Mouse (Mus musculus): Measurements from ENCODE around the gene Shank1. TPM values are rescaled to one million over a fixed set of nuclear protein-coding genes. Genes with fewer than 3 reads are reported as not detected.
A peak's percentile ranks its signal among the peaks of the same experiment; 100 is the strongest.

Shank1 gene
- polyA plus RNA-seq, 1 experiment from 2014 or later, result 3.4 TPM

GRCm38 (mm10) chr7:44373889-44374652, 64.0 kb downstream of the Shank1 start:
- Histone ChIP-seq H3K4me2 (peak overlapping the region; percentile 84), H3K4me1 (ENCODE audit: control insufficient read depth, insufficient read depth, low read length) (peaks cover 11% of the 10 kb centered on the region)
- ATAC-seq (ENCODE audit: low FRiP score), result peak; percentile 91

GRCm38 (mm10) chr7:44374756-44375155, 64.7 kb downstream of the Shank1 start:
- peak; percentile 65 for ATAC-seq (ENCODE audit: low FRiP score)
- H3K27ac ChIP-seq (ENCODE audit: low read depth, low read length), result peak overlapping the region; percentile 17; the same call in 1 of the 2 replicates

More at GRCm38 (mm10) chr7:44373889-44374652, 64.0 kb downstream of the Shank1 start:
- Histone ChIP-seq H3K4me3 (ENCODE audit: low read depth, low read length) (peak overlapping the region; percentile 55), H3K27me3 (ENCODE audit: control insufficient read depth, insufficient read depth, low read length) (no peaks in the 10 kb centered on the region), H3K9ac (ENCODE audit: low read length) (peak overlapping the region; percentile 70), H3K9me3 (ENCODE audit: control insufficient read depth, low read length) (no peaks in the 10 kb centered on the region), H3K36me3 (ENCODE audit: control insufficient read depth, insufficient read depth, low read length) (no peaks in the 10 kb centered on the region), H3K27ac (ENCODE audit: low read depth, low read length) (peak overlapping the region; percentile 17; the same call in 1 of the 2 replicates)
- peak; percentile 99 for DNase-seq (ENCODE audit: low spot score, missing footprints)
- WGBS, result 0% methylated on average over 19 of the region's 19 CpGs

GRCm38 (mm10) chr7:44375207-44375606, 65.2 kb downstream of the Shank1 start:
- 4% methylated on average over 10 of the region's 10 CpGs for WGBS
- H3K9ac ChIP-seq (ENCODE audit: low read length), result peak overlapping the region; percentile 70
- no peak for DNase-seq (ENCODE audit: low spot score, missing footprints)

More at GRCm38 (mm10) chr7:44374756-44375155, 64.7 kb downstream of the Shank1 start:
- Histone ChIP-seq H3K27me3 (ENCODE audit: control insufficient read depth, insufficient read depth, low read length) (no peaks in the 10 kb centered on the region), H3K9ac (ENCODE audit: low read length) (peak overlapping the region; percentile 70), H3K4me2 (peak overlapping the region; percentile 84), H3K9me3 (ENCODE audit: control insufficient read depth, low read length) (no peaks in the 10 kb centered on the region), H3K4me1 (ENCODE audit: control insufficient read depth, insufficient read depth, low read length) (peaks cover 11% of the 10 kb centered on the region), H3K4me3 (ENCODE audit: low read depth, low read length) (peak overlapping the region; percentile 55), H3K36me3 (ENCODE audit: control insufficient read depth, insufficient read depth, low read length) (no peaks in the 10 kb centered on the region)
- DNase-seq (ENCODE audit: low spot score, missing footprints), result peak; percentile 91
- WGBS, result 0% methylated on average over 5 of the region's 5 CpGs

GRCm38 (mm10) chr7:44375793-44376192, 65.7 kb downstream of the Shank1 start:
- Histone ChIP-seq H3K9me3 (ENCODE audit: control insufficient read depth, low read length) (no peaks in the 10 kb centered on the region), H3K36me3 (ENCODE audit: control insufficient read depth, insufficient read depth, low read length) (no peaks in the 10 kb centered on the region), H3K4me3 (ENCODE audit: low read depth, low read length) (no peak overlapping the region), H3K27me3 (ENCODE audit: control insufficient read depth, insufficient read depth, low read length) (no peaks in the 10 kb centered on the region), H3K4me2 (no peak overlapping the region), H3K4me1 (ENCODE audit: control insufficient read depth, insufficient read depth, low read length) (peaks cover 11% of the 10 kb centered on the region), H3K27ac (ENCODE audit: low read depth, low read length) (no peak overlapping the region), H3K9ac (ENCODE audit: low read length) (no peak overlapping the region)
- 58% methylated on average over 3 of the region's 3 CpGs for WGBS
- no peak for ATAC-seq (ENCODE audit: low FRiP score)
- DNase-seq (ENCODE audit: low spot score, missing footprints), result no peak

More at GRCm38 (mm10) chr7:44375207-44375606, 65.2 kb downstream of the Shank1 start:
- Histone ChIP-seq H3K4me3 (ENCODE audit: low read depth, low read length) (peak overlapping the region; percentile 55; the same call in 1 of the 2 replicates), H3K4me2 (peak overlapping the region; percentile 84), H3K27ac (ENCODE audit: low read depth, low read length) (no peak overlapping the region; the same call in 1 of the 2 replicates), H3K4me1 (ENCODE audit: control insufficient read depth, insufficient read depth, low read length) (peaks cover 11% of the 10 kb centered on the region), H3K9me3 (ENCODE audit: control insufficient read depth, low read length) (no peaks in the 10 kb centered on the region), H3K27me3 (ENCODE audit: control insufficient read depth, insufficient read depth, low read length) (no peaks in the 10 kb centered on the region), H3K36me3 (ENCODE audit: control insufficient read depth, insufficient read depth, low read length) (no peaks in the 10 kb centered on the region)
- peak; percentile 15; the same call in 1 of the 2 replicates for ATAC-seq (ENCODE audit: low FRiP score)

- no peak overlapping the region for H3K9ac ChIP-seq (ENCODE audit: low read length)
- H3K9me3 ChIP-seq (ENCODE audit: control insufficient read depth, low read length), result no peaks in the 10 kb centered on the region
- no peak for DNase-seq (ENCODE audit: low spot score, missing footprints)
- peaks cover 9% of the 10 kb centered on the region for H3K4me1 ChIP-seq (ENCODE audit: control insufficient read depth, insufficient read depth, low read length)
- no peak for ATAC-seq (ENCODE audit: low FRiP score)
- no peaks in the 10 kb centered on the region for H3K36me3 ChIP-seq (ENCODE audit: control insufficient read depth, insufficient read depth, low read length)
- WGBS, result 72% methylated on average over 4 of the region's 4 CpGs
- no peak overlapping the region for H3K4me3 ChIP-seq (ENCODE audit: low read depth, low read length)
- no peaks in the 10 kb centered on the region for H3K27me3 ChIP-seq (ENCODE audit: control insufficient read depth, insufficient read depth, low read length)
- H3K4me2 ChIP-seq, result no peak overlapping the region
- H3K27ac ChIP-seq (ENCODE audit: low read depth, low read length), result no peak overlapping the region
Observed at GRCm38 (mm10) chr7:44378290-44378689, 68.2 kb downstream of the Shank1 start.

GRCm38 (mm10) chr7:44382541-44382940, 72.5 kb downstream of the Shank1 start:
- H3K36me3 ChIP-seq (ENCODE audit: control insufficient read depth, insufficient read depth, low read length), result no peaks in the 10 kb centered on the region
- H3K27ac ChIP-seq (ENCODE audit: low read depth, low read length), result 0 out of 2 replicates have a peak overlapping the region, but pooled peaks have one; percentile 20
- H3K9ac ChIP-seq (ENCODE audit: low read length), result no peak overlapping the region
- peaks cover 5% of the 10 kb centered on the region; the same call in 1 of the 2 replicates for H3K4me1 ChIP-seq (ENCODE audit: control insufficient read depth, insufficient read depth, low read length)
- no peak overlapping the region for H3K4me3 ChIP-seq (ENCODE audit: low read depth, low read length)
- ATAC-seq (ENCODE audit: low FRiP score), result no peak
- H3K27me3 ChIP-seq (ENCODE audit: control insufficient read depth, insufficient read depth, low read length), result peaks cover 3% of the 10 kb centered on the region
- WGBS, result 78% methylated on average over 12 of the region's 12 CpGs
- no peak for DNase-seq (ENCODE audit: low spot score, missing footprints)
- no peaks in the 10 kb centered on the region for H3K9me3 ChIP-seq (ENCODE audit: control insufficient read depth, low read length)
- H3K4me2 ChIP-seq, result no peak overlapping the region

- Histone ChIP-seq H3K4me3 (ENCODE audit: low read depth, low read length) (peak within 1 kb of the TSS; percentile 45), H3K9ac (ENCODE audit: low read length) (peak within 1 kb of the TSS; percentile 56), H3K4me1 (ENCODE audit: control insufficient read depth, insufficient read depth, low read length) (peaks cover 5% of the 10 kb centered on the region; the same call in 1 of the 2 replicates), H3K27me3 (ENCODE audit: control insufficient read depth, insufficient read depth, low read length) (peaks cover 3% of the 10 kb centered on the region), H3K36me3 (ENCODE audit: control insufficient read depth, insufficient read depth, low read length) (no peaks in the 10 kb centered on the region), H3K9me3 (ENCODE audit: control insufficient read depth, low read length) (no peaks in the 10 kb centered on the region), H3K27ac (ENCODE audit: low read depth, low read length) (no peak within 1 kb of the TSS), H3K4me2 (peak within 1 kb of the TSS; percentile 78)
- DNase-seq (ENCODE audit: low spot score, missing footprints) (peak; percentile 97), ATAC-seq (ENCODE audit: low FRiP score) (peak; percentile 91)
- under 1% methylated on average over 27 of the region's 33 CpGs for WGBS
Observed at GRCm38 (mm10) chr7:44383980-44384715, 74.1 kb downstream of the Shank1 start, which contains the start of gene Syt3. Syt3 (plus strand) TSS chr7:44384102.

- H3K27ac ChIP-seq (ENCODE audit: low read depth, low read length), result no peak overlapping the region
- peak overlapping the region; percentile 78 for H3K4me2 ChIP-seq
- H3K9me3 ChIP-seq (ENCODE audit: control insufficient read depth, low read length), result no peaks in the 10 kb centered on the region
- peak overlapping the region; percentile 45 for H3K4me3 ChIP-seq (ENCODE audit: low read depth, low read length)
- whole genome bisulfite sequencing, result under 1% methylated on average over 17 of the region's 17 CpGs
- peak overlapping the region; percentile 56 for H3K9ac ChIP-seq (ENCODE audit: low read length)
- peaks cover 5% of the 10 kb centered on the region; the same call in 1 of the 2 replicates for H3K4me1 ChIP-seq (ENCODE audit: control insufficient read depth, insufficient read depth, low read length)
- DNase-seq (ENCODE audit: low spot score, missing footprints) (no peak), ATAC-seq (ENCODE audit: low FRiP score) (peak; percentile 80)
- H3K27me3 ChIP-seq (ENCODE audit: control insufficient read depth, insufficient read depth, low read length), result peaks cover 3% of the 10 kb centered on the region
- H3K36me3 ChIP-seq (ENCODE audit: control insufficient read depth, insufficient read depth, low read length), result no peaks in the 10 kb centered on the region
Observed at GRCm38 (mm10) chr7:44384716-44385059, 74.6 kb downstream of the Shank1 start.

Measured in midbrain, embryonic 11.5 days (tissue).